Mouse (Mus musculus): ENCODE data around the gene Ppm1n. TPM values are rescaled to one million over a fixed set of nuclear protein-coding genes. Genes with fewer than 3 reads are reported as not detected.
A peak's percentile ranks its signal among the peaks of the same experiment; 100 is the strongest.

Ppm1n gene
- polyA plus RNA-seq, 1 experiment from 2014 or later: not detected

GRCm38 (mm10) chr7:19255395-19255794 is 24.5 kb downstream of the Ppm1n start:
- Histone ChIP-seq H3K36me3 (peaks cover 52% of the 10 kb centered on the region), H3K27ac (no peak overlapping the region), H3K27me3 (replicated peaks) (no peaks in the 10 kb centered on the region), H3K4me1 (no peaks in the 10 kb centered on the region), H3K9me3 (no peaks in the 10 kb centered on the region), H3K4me3 (no peak overlapping the region), H3K4me2 (replicated peaks) (no peak overlapping the region), H3K9ac (no peak overlapping the region)
- no peak for ATAC-seq (ENCODE audit: low FRiP score, low read depth)
- WGBS: 88% methylated on average over 17 of the region's 17 CpGs

GRCm38 (mm10) chr7:19253437-19253836 is 26.4 kb downstream of the Ppm1n start:
- Histone ChIP-seq H3K9me3 (no peaks in the 10 kb centered on the region), H3K4me3 (no peak overlapping the region), H3K36me3 (peaks cover 35% of the 10 kb centered on the region), H3K9ac (no peak overlapping the region), H3K4me1 (no peaks in the 10 kb centered on the region), H3K4me2 (replicated peaks) (no peak overlapping the region), H3K27me3 (replicated peaks) (no peaks in the 10 kb centered on the region), H3K27ac (no peak overlapping the region)
- no peak for ATAC-seq (ENCODE audit: low FRiP score, low read depth)
- 68% methylated on average over 5 of the region's 5 CpGs for WGBS

DNA sequence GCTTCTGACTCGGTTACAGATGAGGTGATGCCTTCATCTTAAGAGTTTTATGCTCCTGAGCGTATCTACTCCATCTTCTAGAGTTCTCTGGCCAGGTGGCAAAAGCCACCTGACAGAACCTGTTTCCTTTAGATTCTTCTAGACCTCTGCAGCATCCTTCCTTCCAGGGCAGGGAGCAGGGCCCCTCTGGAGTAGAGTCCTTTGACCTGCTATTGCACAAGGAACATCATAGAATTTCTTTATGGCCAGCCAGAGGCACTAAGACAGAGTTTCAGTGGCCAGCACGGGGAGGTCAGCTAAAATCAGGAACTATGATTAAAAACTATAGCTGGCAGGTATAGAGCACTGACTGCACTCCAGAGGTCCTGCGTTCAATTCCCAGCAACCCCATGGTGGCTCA is 27.8 kb downstream of the Ppm1n start:
- WGBS: 86% methylated on average over 4 of the region's 4 CpGs
- no peaks in the 10 kb centered on the region for H3K9me3 ChIP-seq
- no peak overlapping the region for H3K27ac ChIP-seq
- no peaks in the 10 kb centered on the region for H3K4me1 ChIP-seq
- H3K4me2 ChIP-seq (replicated peaks): no peak overlapping the region
- no peak overlapping the region for H3K4me3 ChIP-seq
- peaks cover 27% of the 10 kb centered on the region for H3K36me3 ChIP-seq
- no peak overlapping the region for H3K9ac ChIP-seq
- ATAC-seq (ENCODE audit: low FRiP score, low read depth): no peak
- no peaks in the 10 kb centered on the region for H3K27me3 ChIP-seq (replicated peaks)

DNA sequence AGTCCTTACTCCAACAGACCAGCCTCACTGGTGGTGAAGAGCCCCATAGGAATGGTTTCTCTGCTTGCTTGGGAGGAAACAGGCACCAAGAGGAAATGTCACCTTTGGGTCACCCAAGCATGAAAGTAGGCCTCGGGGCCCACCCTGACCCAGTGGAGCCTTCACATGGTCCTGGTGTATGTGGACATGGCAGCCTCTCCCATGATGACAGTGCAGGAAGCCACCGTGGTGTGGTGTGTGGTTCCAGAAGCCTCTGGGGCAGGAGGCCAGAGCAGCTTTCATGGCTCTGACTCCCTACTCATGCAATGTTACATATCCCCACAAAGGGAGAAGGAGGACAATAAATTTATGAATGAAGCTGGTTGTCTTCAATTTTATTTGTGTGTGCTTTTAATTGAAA is 32.4 kb downstream of the Ppm1n start:
- WGBS: 93% methylated on average over 2 of the region's 2 CpGs
- Histone ChIP-seq H3K4me2 (replicated peaks) (no peak overlapping the region), H3K4me1 (no peaks in the 10 kb centered on the region; the same call in 1 of the 2 replicates), H3K4me3 (no peak overlapping the region), H3K9me3 (no peaks in the 10 kb centered on the region), H3K36me3 (peaks cover 29% of the 10 kb centered on the region), H3K27ac (no peak overlapping the region), H3K9ac (no peak overlapping the region), H3K27me3 (replicated peaks) (no peaks in the 10 kb centered on the region)
- ATAC-seq (ENCODE audit: low FRiP score, low read depth): no peak

GRCm38 (mm10) chr7:19246855-19247254 is 33.0 kb downstream of the Ppm1n start:
- Histone ChIP-seq H3K9ac (no peak overlapping the region), H3K4me3 (no peak overlapping the region), H3K36me3 (peaks cover 29% of the 10 kb centered on the region), H3K4me2 (replicated peaks) (no peak overlapping the region), H3K27me3 (replicated peaks) (no peaks in the 10 kb centered on the region), H3K9me3 (no peaks in the 10 kb centered on the region), H3K4me1 (no peaks in the 10 kb centered on the region; the same call in 1 of the 2 replicates), H3K27ac (no peak overlapping the region)
- WGBS: 90% methylated on average over 1 of the region's 1 CpGs
- ATAC-seq (ENCODE audit: low FRiP score, low read depth): no peak

GRCm38 (mm10) chr7:19245083-19245482 is 34.8 kb downstream of the Ppm1n start:
- no peaks in the 10 kb centered on the region for H3K27me3 ChIP-seq (replicated peaks)
- H3K4me2 ChIP-seq (replicated peaks): no peak overlapping the region
- no peak for ATAC-seq (ENCODE audit: low FRiP score, low read depth)

GRCm38 (mm10) chr7:19243858-19244257 is 36.0 kb downstream of the Ppm1n start:
- H3K36me3 ChIP-seq: peaks cover 29% of the 10 kb centered on the region
- WGBS: 77% methylated on average over 5 of the region's 5 CpGs
- peaks cover 14% of the 10 kb centered on the region; the same call in 1 of the 2 replicates for H3K4me1 ChIP-seq
- no peaks in the 10 kb centered on the region for H3K9me3 ChIP-seq
- H3K4me3 ChIP-seq: no peak overlapping the region
- no peak overlapping the region for H3K4me2 ChIP-seq (replicated peaks)
- no peak overlapping the region for H3K27ac ChIP-seq
- ATAC-seq (ENCODE audit: low FRiP score, low read depth): no peak
- peak overlapping the region; percentile 35; the same call in 1 of the 2 replicates for H3K9ac ChIP-seq
- no peaks in the 10 kb centered on the region for H3K27me3 ChIP-seq (replicated peaks)

More at GRCm38 (mm10) chr7:19245083-19245482, 34.8 kb downstream of the Ppm1n start:
- Histone ChIP-seq H3K9me3 (no peaks in the 10 kb centered on the region), H3K36me3 (peaks cover 29% of the 10 kb centered on the region), H3K4me1 (peaks cover 4% of the 10 kb centered on the region; the same call in 1 of the 2 replicates), H3K9ac (no peak overlapping the region), H3K4me3 (no peak overlapping the region), H3K27ac (no peak overlapping the region)
- 94% methylated on average over 3 of the region's 3 CpGs for WGBS

- Histone ChIP-seq H3K36me3 (peaks cover 22% of the 10 kb centered on the region), H3K27me3 (replicated peaks) (no peaks in the 10 kb centered on the region), H3K4me1 (peaks cover 14% of the 10 kb centered on the region; the same call in 1 of the 2 replicates), H3K27ac (no peak overlapping the region), H3K4me3 (no peak overlapping the region), H3K9ac (no peak overlapping the region), H3K9me3 (no peaks in the 10 kb centered on the region), H3K4me2 (replicated peaks) (no peak overlapping the region)
- WGBS: 89% methylated on average over 1 of the region's 1 CpGs
- ATAC-seq (ENCODE audit: low FRiP score, low read depth): no peak
Measured at GRCm38 (mm10) chr7:19242005-19242404, 37.9 kb downstream of the Ppm1n start.

DNA sequence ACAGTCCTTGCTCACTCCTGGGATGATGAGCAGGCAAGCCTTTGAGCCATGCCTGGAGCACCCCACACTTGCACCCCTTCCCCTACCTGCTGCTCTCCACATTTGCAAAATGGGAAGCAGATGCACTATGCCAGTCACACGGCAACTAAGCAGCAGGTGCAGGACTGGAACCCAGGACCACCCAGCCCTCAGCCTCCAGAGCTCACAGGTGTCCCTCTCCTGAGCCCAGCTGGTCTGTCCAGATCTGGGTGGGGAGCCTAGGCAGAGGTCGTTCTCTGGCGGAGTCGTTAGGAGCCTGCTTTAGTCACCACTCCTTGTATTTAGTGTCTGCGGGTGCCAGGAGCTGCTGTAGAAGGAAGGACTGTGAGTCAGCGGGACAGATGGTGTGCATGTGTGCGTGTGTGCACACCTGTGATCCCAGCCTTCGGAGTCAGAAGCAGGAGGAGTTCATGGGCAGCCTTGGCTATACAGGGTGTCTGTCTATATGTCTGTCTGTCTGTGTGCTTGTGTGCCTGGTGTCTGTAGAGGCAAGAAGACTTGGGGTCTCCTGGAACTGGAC is 38.9 kb downstream of the Ppm1n start:
- no peak for ATAC-seq (ENCODE audit: low FRiP score, low read depth)
- no peak overlapping the region for H3K4me3 ChIP-seq
- H3K27me3 ChIP-seq (replicated peaks): no peaks in the 10 kb centered on the region
- H3K4me1 ChIP-seq: peaks cover 14% of the 10 kb centered on the region; the same call in 1 of the 2 replicates
- no peak overlapping the region for H3K27ac ChIP-seq
- H3K9ac ChIP-seq: no peak overlapping the region
- H3K9me3 ChIP-seq: no peaks in the 10 kb centered on the region
- H3K4me2 ChIP-seq (replicated peaks): no peak overlapping the region
- H3K36me3 ChIP-seq: peaks cover 18% of the 10 kb centered on the region
- 89% methylated on average over 8 of the region's 8 CpGs for WGBS

DNA sequence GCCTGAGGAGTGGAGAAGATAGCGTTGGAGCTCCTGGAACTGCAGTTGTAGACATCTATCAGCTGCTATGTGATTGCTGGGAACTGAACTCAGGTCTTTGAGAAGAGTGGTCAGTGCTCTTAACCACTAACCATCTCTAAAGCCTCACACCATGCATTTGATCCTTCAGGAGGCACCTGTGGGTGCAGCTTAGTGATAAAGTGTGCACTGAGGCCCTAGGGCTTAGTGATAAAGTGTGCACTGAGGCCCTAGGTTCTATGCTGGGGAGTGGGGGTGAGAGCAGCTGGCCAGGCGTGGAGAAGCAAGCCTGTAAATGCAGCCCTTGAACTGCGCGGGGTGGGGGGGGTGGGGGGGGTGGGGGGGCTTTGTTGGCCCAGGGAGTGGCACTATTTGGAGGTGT is 39.9 kb downstream of the Ppm1n start:
- 78% methylated on average over 4 of the region's 4 CpGs for WGBS
- Histone ChIP-seq H3K4me3 (no peak overlapping the region), H3K9ac (no peak overlapping the region), H3K4me1 (peaks cover 14% of the 10 kb centered on the region; the same call in 1 of the 2 replicates), H3K9me3 (no peaks in the 10 kb centered on the region), H3K36me3 (peaks cover 8% of the 10 kb centered on the region), H3K27ac (no peak overlapping the region), H3K27me3 (replicated peaks) (no peaks in the 10 kb centered on the region), H3K4me2 (replicated peaks) (no peak overlapping the region)
- ATAC-seq (ENCODE audit: low FRiP score, low read depth): 0 out of 2 replicates have a peak, but pooled peaks have one; percentile 35

DNA sequence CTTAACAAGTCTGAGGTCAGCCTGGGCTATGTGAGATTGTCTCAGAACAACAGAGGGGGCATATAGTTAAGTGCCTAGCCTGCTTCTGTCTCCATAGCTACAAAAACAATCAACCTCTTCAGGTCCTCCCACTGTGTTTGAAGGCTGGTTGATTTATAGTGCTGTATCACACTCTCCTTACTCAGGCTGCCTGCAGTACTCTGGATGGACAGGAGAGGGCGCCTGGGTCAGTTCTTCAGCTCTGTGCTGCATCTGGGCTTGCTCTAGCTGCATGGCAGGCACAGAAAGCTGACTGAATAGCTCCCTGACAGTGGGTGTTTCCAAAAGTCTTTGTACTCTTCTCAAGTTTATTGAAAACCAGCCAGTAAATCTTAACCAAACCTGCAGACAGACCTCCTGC is 40.4 kb downstream of the Ppm1n start:
- 4% methylated on average over 1 of the region's 1 CpGs for WGBS
- peaks cover 2% of the 10 kb centered on the region; the same call in 1 of the 2 replicates for H3K36me3 ChIP-seq

DNA sequence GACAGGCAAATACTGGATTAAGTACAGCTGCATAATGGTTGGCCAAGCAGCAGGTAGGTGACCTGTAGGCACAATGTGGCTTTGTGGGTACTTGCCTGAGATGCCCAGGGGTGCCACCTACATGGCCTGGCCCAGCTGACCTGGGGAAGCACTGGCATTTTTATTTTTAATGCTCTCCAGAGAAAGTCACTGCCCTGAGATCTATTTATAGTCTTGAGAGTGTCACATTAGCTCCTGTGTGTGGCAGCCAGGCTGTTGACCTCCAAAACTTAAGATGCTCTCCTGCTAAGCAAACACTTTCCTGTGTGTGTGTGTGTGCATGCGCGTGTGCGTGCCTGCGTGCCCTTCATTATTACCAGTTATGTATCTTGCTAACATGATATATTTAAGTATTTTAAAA is 41.5 kb downstream of the Ppm1n start:
- no peak for ATAC-seq (ENCODE audit: low FRiP score, low read depth)
- Histone ChIP-seq H3K9me3 (no peaks in the 10 kb centered on the region), H3K4me2 (replicated peaks) (no peak overlapping the region), H3K9ac (no peak overlapping the region), H3K27me3 (replicated peaks) (no peaks in the 10 kb centered on the region), H3K4me3 (no peak overlapping the region), H3K27ac (no peak overlapping the region), H3K36me3 (no peaks in the 10 kb centered on the region), H3K4me1 (peaks cover 14% of the 10 kb centered on the region; the same call in 1 of the 2 replicates)
- WGBS: 95% methylated on average over 4 of the region's 4 CpGs

More for the DNA sequence above, 40.4 kb downstream of the Ppm1n start:
- H3K4me1 ChIP-seq: peaks cover 14% of the 10 kb centered on the region; the same call in 1 of the 2 replicates
- no peak overlapping the region for H3K4me3 ChIP-seq
- H3K27ac ChIP-seq: no peak overlapping the region
- H3K27me3 ChIP-seq (replicated peaks): no peaks in the 10 kb centered on the region
- peak; percentile 94 for ATAC-seq (ENCODE audit: low FRiP score, low read depth)
- H3K9ac ChIP-seq: no peak overlapping the region
- H3K9me3 ChIP-seq: no peaks in the 10 kb centered on the region
- H3K4me2 ChIP-seq (replicated peaks): no peak overlapping the region; the same call in 1 of the 2 replicates

DNA sequence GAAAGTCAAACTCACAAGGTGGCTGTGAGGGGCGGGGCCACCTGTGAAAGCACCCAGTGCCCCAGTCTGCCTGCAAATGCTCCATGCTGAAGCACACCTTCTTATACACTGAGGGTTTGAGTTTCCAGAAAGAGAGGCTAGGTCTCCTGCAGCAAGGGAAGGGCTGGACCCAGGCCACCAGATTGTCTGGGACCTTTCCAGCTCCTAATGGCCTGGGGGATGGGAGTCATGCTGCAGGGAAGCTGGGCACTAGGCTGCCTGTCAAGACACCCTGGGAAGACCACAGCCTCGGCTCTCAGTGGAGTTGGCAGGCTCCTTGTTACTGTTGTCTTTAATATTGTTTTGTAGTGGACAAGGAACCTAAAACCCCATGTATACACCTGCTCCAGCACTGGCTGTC is 43.5 kb downstream of the Ppm1n start:
- H3K27me3 ChIP-seq (replicated peaks): no peaks in the 10 kb centered on the region
- H3K4me3 ChIP-seq: no peak overlapping the region
- peaks cover 11% of the 10 kb centered on the region for H3K36me3 ChIP-seq
- no peak overlapping the region for H3K9ac ChIP-seq
- peaks cover 14% of the 10 kb centered on the region; the same call in 1 of the 2 replicates for H3K4me1 ChIP-seq
- WGBS: 79% methylated on average over 2 of the region's 2 CpGs
- H3K9me3 ChIP-seq: no peaks in the 10 kb centered on the region
- no peak overlapping the region for H3K4me2 ChIP-seq (replicated peaks)
- no peak for ATAC-seq (ENCODE audit: low FRiP score, low read depth)
- H3K27ac ChIP-seq: no peak overlapping the region

Data from neural tube, embryonic 12.5 days (tissue).